ENCODE assay signal across 9 mouse cellular contexts in the genomic region with DNA sequence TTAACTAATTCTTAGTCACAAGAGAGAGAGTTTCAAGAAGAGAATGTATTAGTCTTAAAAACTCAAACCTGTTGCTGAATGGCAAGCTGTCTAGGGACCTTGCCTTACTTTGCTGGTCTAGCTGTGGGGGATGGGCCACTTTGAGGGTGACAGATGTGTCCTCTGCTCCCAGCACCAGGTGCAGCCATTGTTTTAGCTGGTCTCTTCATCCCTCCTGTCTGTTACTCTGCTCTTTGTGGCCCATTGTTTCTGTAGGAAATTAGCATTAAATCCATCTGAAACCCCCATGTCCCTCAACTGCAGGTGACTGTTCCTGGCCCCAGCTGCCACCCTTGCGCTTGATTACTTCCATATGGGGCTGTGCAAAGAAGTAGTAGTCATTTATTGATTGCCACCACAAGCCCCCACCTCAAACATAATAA. TPM values are rescaled to one million over a fixed set of nuclear protein-coding genes. Genes with fewer than 3 reads are reported as not detected.
A peak's percentile ranks its signal among the peaks of the same experiment; 100 is the strongest.
DNase-seq lines count a peak whose midpoint lies in the region; ATAC-seq and TF ChIP-seq lines count a peak whose summit lies in the region.
"Had no signal": no experiment of that assay in that cellular context is flagged by ENCODE, and none has a peak within 500 bp of the region (broad histone marks: within the 10 kb centered on the region; RNA-seq: fewer than 3 reads in every experiment).

No protein-coding gene starts in this region.

- ATAC-seq in forebrain, postnatal 0 days: no peak
- ATAC-seq in forebrain, embryonic 11.5 days (replicated peaks; ENCODE audit: low FRiP score): peak; percentile 78
- no peak; the same call in 1 of the 2 replicates for ATAC-seq in limb, embryonic 12.5 days (ENCODE audit: insufficient number of reproducible peaks, insufficient read depth, low FRiP score, low TSS enrichment, low read depth)

- no peak for TF ChIP-seq CTCF in forebrain, postnatal 0 days (IDR thresholded peaks at IDR 0.05; ENCODE audit: low read depth)

- H3K4me2 ChIP-seq in forebrain, postnatal 0 days (ENCODE audit: low read depth): no peak overlapping the region
- no peak overlapping the region for H3K4me2 ChIP-seq in forebrain, embryonic 11.5 days (ENCODE audit: low read depth, low read length, severe bottlenecking)
- H3K4me2 ChIP-seq in limb, embryonic 12.5 days: no peak overlapping the region

- no peak overlapping the region for H3K4me3 ChIP-seq in forebrain, embryonic 10.5 days
- no peak overlapping the region for H3K4me3 ChIP-seq in forebrain, postnatal 0 days (ENCODE audit: low read depth, low read length)
- no peak overlapping the region for H3K4me3 ChIP-seq in forebrain, embryonic 11.5 days (ENCODE audit: low read depth, low read length)
- H3K4me3 ChIP-seq in limb, embryonic 12.5 days (replicated peaks): no peak overlapping the region

- 0 out of 2 replicates have a peak, but pooled peaks cover 4% of the 10 kb centered on the region for H3K9me3 ChIP-seq in forebrain, embryonic 10.5 days
- no peaks in the 10 kb centered on the region for H3K9me3 ChIP-seq in forebrain, postnatal 0 days (ENCODE audit: low read length)
- no peaks in the 10 kb centered on the region for H3K9me3 ChIP-seq in forebrain, embryonic 11.5 days (ENCODE audit: control insufficient read depth, low read length)
- 0 out of 2 replicates have a peak, but pooled peaks cover 7% of the 10 kb centered on the region for H3K9me3 ChIP-seq in limb, embryonic 12.5 days

- peaks cover 18% of the 10 kb centered on the region for H3K4me1 ChIP-seq in forebrain, embryonic 10.5 days
- 0 out of 2 replicates have a peak, but pooled peaks cover 4% of the 10 kb centered on the region for H3K4me1 ChIP-seq in forebrain, postnatal 0 days (ENCODE audit: insufficient read depth)
- H3K4me1 ChIP-seq in forebrain, embryonic 11.5 days (replicated peaks; ENCODE audit: control insufficient read depth, insufficient read depth, low read length): peaks cover 3% of the 10 kb centered on the region; the same call in 1 of the 2 replicates
- peaks cover 42% of the 10 kb centered on the region for H3K4me1 ChIP-seq in limb, embryonic 12.5 days (replicated peaks)

- WGBS in forebrain, embryonic 10.5 days: 52% methylated on average over 1 of the region's 1 CpGs
- 43% methylated on average over 1 of the region's 1 CpGs for WGBS in forebrain, postnatal 0 days
- 52% methylated on average over 1 of the region's 1 CpGs for WGBS in forebrain, embryonic 11.5 days
- WGBS in limb, embryonic 12.5 days: 4% methylated on average over 1 of the region's 1 CpGs

- peak overlapping the region; percentile 51; the same call in 1 of the 2 replicates for H3K27ac ChIP-seq in forebrain, embryonic 10.5 days
- no peak overlapping the region for H3K27ac ChIP-seq in forebrain, postnatal 0 days (ENCODE audit: low read depth, low read length)
- H3K27ac ChIP-seq in forebrain, embryonic 11.5 days (ENCODE audit: low read depth, low read length): peak overlapping the region; percentile 51; the same call in 1 of the 2 replicates
- H3K27ac ChIP-seq in limb, embryonic 12.5 days: 0 out of 2 replicates have a peak overlapping the region, but pooled peaks have one; percentile 42
- H3K27ac ChIP-seq: macrophage had no signal

- no peak overlapping the region for H3K9ac ChIP-seq in forebrain, postnatal 0 days
- no peak overlapping the region for H3K9ac ChIP-seq in forebrain, embryonic 11.5 days (ENCODE audit: low read length)
- no peak overlapping the region for H3K9ac ChIP-seq in limb, embryonic 12.5 days (replicated peaks)

- H3K27me3 ChIP-seq in forebrain, embryonic 10.5 days (ENCODE audit: poor library complexity, severe bottlenecking): no peaks in the 10 kb centered on the region
- no peaks in the 10 kb centered on the region for H3K27me3 ChIP-seq in forebrain, postnatal 0 days (ENCODE audit: insufficient read depth, low read length)
- no peaks in the 10 kb centered on the region for H3K27me3 ChIP-seq in forebrain, embryonic 11.5 days (ENCODE audit: control insufficient read depth, insufficient read depth, low read length)
- H3K27me3 ChIP-seq in limb, embryonic 12.5 days: no peaks in the 10 kb centered on the region

- peaks cover 15% of the 10 kb centered on the region for H3K36me3 ChIP-seq in forebrain, embryonic 10.5 days (replicated peaks)
- no peaks in the 10 kb centered on the region for H3K36me3 ChIP-seq in forebrain, postnatal 0 days (ENCODE audit: insufficient read depth)
- H3K36me3 ChIP-seq in forebrain, embryonic 11.5 days (ENCODE audit: control insufficient read depth, insufficient read depth, low read length): no peaks in the 10 kb centered on the region
- H3K36me3 ChIP-seq in limb, embryonic 12.5 days: 0 out of 2 replicates have a peak, but pooled peaks cover 6% of the 10 kb centered on the region

- DNase-seq in forebrain, embryonic 10.5 days (ENCODE audit: extremely low spot score, low spot score): peak; percentile 38
- DNase-seq in forebrain, postnatal 0 days: no peak
- DNase-seq in forebrain, embryonic 11.5 days (ENCODE audit: low spot score): peak; percentile 74
- DNase-seq in thymus, postnatal 10 days (ENCODE audit: low spot score in 2 of 2): peak; percentile 59 to 69
- no peak for DNase-seq in urinary bladder, postnatal 10 days (ENCODE audit: low spot score)
- DNase-seq in spleen, postnatal 36 days (ENCODE audit: low spot score in 2 of 2): no peak
- DNase-seq in layer of hippocampus, adult 11-12 months (ENCODE audit: low spot score): no peak

RNA-seq across cellular contexts. Expression of a gene that starts 29.6 kb away (rescaled TPM):
- 57.4 and 59.3 TPM in 2 replicates for polyA plus RNA-seq in forebrain, embryonic 10.5 days (2016; fragmentation: Nextera tagmentation; extraction: Ambion mirVana)
- total RNA-seq in forebrain, postnatal 0 days (2014; rRNA removed): 32.5 and 41.8 TPM in 2 replicates
- 22.1 and 31.9 TPM in 2 replicates for polyA plus RNA-seq in forebrain, postnatal 0 days (2015; fragmentation: Nextera tagmentation; extraction: Ambion mirVana)
- 69.4 and 71.6 TPM in 2 replicates for polyA plus RNA-seq in forebrain, embryonic 11.5 days (2014; fragmentation: Nextera tagmentation; extraction: Ambion mirVana)
- polyA plus RNA-seq in limb, embryonic 12.5 days (2016; fragmentation: Nextera tagmentation; extraction: Ambion mirVana): 50.6 and 57.8 TPM in 2 replicates

RNA-seq across cellular contexts. Expression of a gene that starts 58.0 kb away (rescaled TPM):
- polyA plus RNA-seq in forebrain, embryonic 10.5 days (2016; fragmentation: Nextera tagmentation; extraction: Ambion mirVana): 2.5 TPM in 2 replicates
- 23.0 and 25.3 TPM in 2 replicates for total RNA-seq in forebrain, postnatal 0 days (2014; rRNA removed)
- polyA plus RNA-seq in forebrain, postnatal 0 days (2015; fragmentation: Nextera tagmentation; extraction: Ambion mirVana): 14.8 and 15.8 TPM in 2 replicates
- 3.1 and 3.4 TPM in 2 replicates for polyA plus RNA-seq in forebrain, embryonic 11.5 days (2014; fragmentation: Nextera tagmentation; extraction: Ambion mirVana)
- 7.5 and 8.3 TPM in 2 replicates for polyA plus RNA-seq in limb, embryonic 12.5 days (2016; fragmentation: Nextera tagmentation; extraction: Ambion mirVana)

Comparison
In these comparisons a context has a peak if more than half of its experiments do, and no peak if none do; other contexts are left out.
1. DNase-seq: peak in forebrain, embryonic 10.5 days (single experiment), forebrain, embryonic 11.5 days (single experiment) and thymus, postnatal 10 days (2 of 2); none in forebrain, postnatal 0 days (single experiment), urinary bladder, postnatal 10 days (single experiment), spleen, postnatal 36 days (0 of 2) and layer of hippocampus, adult 11-12 months (single experiment).